Mouse (Mus musculus) layer of hippocampus, adult 9-10 months (tissue): Measurements from ENCODE around the gene Pfn3.

Experiments
- DNase-seq: peaks from one replicate; pipeline ENCODE4 v3.0.0; 2022; ENCODE audit warnings: low spot score

Gene Pfn3

DNA sequence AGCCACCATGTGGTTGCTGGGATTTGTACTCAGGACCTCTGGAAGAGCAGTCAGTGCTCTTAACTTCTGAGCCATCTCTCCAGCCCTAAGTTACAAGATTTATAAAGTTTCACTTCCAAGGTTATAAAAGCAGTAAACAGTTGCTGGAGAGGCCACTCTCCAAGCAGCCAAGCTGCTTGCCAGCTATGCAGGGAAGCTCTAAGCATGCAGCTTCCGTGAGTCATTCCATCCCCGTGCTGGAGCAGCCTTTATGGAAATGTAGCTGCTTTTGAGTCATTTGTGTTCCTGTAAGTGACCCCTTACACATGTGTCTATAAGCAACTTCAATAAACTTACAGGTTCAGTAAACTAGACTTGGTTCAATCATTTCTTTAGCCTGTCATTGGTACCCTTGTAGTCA, 15.5 kb upstream of the Pfn3 start:
- DNase-seq: no peak

DNA sequence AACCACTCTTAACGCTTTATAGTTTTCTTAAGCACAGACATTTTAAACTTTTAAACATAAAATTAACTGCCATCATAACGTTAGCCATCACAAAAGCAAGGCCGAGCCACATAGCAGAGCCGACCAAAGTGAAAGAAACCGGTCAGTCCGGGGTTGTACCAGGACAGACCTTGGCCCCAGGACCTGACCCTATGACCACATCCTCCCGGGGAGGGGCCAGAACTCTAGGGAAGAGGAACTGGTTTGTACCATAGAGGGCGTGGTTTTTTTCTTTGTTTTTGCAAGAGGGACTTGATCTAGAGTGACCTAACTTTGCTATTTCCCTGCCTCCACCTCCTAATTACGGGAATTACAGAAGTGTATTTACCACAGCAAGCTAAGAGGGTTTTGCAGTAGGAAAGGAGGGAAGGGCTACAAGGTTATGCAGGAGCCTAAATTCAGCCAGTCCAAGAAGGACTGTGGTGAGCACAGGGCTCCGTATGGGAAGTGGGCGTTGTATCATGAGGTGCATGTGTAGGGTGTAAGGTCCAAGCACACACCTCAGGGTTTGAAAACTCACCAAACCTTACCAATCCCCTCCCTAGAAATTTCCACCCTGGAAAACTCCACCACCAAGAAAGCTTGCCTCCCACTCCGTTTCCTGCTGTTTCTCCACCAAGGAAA, 14.3 kb upstream of the Pfn3 start:
- DNase-seq: no peak

DNA sequence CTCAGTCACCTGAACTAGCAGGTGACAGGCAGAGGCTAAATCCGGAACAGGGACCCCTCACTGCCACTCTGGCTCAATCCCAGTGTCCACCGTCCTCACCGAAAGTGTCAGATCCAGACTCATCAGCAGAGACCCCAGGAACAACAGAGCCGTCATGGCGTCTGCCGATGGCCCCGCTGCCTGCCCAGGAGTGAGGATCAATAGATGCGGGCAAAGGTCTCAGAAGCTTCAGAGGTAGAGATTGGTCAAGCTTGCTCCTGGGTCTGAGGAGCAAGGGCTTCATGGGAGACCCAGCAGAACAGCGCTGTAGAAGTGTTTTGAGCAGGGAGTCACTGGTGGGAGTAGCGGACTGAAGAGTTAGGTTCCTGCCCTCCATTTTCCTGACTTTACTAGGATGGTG, 11.6 kb upstream of the Pfn3 start, which contains the start of gene F12:
Gene F12, minus strand, starts transcription at position 181 of the 400 bp plus-strand sequence.
- DNase-seq: no peak

DNA sequence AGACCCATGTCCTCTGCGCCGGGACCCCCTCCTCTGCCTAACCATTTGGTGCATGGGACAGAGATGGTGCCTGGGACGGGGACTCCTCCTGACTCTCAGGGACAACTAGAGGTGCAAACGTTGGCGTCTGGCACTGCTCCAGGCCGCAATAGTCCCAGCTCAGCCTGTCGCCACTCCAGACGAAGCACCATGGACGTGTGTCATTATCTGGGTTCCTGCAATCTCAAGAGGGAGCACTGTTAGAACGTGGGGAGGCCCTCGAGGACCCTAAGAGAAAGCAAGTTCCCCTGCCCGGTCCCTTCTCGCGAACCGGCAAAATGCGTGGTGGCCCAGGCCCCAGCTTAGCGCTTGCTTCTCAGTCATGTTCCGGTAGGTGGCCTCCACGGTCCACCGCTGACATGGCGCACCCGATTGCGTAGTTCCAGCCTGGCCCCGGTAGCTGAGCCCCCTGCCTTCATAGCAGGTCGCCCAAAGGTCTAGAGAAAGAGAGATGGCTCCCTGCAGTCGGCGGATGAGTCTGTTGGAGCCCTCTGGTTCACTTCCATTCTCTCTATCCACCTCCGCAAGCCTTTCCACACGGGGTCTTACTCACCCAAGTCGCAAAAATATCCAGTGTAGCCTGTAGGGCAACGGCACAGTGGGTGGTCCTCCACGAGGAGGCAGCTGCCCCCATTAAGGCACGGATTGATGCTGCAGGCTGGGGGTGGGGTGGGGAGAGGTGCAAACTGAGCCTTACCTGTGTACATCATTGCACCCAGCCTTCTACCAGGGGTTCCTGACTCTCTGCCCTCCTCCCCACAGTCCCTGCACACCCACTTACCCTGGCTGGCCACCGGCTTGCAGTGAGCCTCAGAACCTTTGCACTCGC, 6.1 kb upstream of the Pfn3 start:
- peak; percentile 51 for DNase-seq

DNA sequence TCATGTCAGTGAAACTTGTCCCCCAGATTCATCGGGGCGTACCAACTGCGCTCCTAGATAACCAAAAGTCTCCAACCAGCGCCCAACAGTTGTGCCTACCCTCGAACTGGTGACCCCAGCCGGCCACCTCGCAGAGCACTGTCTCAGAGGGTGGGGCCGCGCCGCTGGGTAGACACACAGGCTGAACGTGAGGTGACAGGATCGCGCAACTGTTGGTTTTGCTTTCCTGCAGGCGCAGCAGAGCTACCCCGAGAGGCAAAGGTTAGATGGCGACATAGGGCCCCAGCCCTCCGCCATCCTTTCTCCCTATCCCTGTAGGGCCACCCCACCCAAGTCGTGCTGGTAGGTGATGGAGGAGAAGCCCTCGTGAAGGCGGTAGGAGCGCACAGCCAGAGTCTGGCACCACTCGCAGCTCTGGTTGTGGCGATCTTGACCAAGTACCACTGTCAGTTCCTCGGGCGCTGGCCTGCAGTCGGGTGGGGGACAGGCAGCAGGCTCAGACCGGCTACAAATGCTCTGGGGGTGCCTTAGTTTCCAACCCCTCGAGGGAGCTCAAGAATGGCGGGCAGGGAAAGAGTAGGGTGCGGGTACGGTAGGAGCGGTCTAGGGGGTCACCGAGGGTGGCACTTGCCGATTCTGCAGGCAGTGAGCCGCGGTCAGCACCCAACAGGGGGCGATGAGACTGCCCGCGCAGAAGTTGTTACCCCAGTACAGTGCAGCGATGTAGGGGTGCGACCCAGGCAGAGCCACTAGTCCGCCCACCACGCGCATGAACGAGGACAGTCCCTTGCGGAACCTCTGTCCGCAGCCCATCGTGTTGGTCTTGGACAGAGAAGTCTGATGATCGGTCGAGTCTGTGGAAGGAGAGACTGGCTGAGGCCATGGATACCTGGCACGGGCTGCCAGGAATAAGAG, 5.2 kb upstream of the Pfn3 start:
- no peak for DNase-seq

DNA sequence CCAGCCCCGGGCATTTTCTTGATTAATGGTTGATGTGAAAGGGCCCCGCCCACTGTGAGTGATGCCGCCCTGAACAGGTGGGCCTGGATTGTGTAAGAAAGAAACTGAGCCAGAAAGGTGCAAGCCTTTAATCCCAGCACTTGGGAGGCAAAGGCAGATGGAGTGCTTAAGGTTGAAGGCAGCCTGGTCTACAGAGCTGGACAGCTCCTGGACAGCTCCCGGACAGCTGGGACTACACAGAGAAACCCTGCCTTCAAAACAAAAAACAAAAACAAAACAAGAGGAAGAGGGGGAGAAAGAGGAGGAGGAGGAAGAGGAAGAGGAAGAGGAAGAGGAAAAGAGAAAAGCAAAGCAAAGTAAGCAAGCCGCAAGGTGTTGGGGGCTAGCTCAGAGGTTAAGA, 4.1 kb upstream of the Pfn3 start:
- DNase-seq: no peak

DNA sequence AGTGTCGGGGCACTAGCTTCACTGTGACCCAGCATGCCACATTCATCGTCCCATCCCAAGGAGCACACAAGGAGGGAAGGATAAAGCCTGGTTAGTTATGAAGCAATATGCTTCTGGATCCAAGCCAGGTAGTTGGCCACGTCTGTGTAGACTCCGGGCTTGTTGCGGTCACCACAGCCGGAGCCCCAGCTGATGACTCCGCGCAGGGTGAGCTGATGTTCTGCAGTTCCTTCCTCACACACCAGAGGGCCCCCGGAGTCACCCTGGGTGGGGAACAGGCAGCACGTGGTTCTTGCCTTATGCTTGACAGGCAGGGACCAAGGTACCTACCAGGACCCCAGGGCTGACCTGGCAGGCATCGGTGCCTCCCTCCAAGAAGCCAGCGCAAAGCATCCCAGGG, 3.0 kb upstream of the Pfn3 start:
- DNase-seq: peak; percentile 58

DNA sequence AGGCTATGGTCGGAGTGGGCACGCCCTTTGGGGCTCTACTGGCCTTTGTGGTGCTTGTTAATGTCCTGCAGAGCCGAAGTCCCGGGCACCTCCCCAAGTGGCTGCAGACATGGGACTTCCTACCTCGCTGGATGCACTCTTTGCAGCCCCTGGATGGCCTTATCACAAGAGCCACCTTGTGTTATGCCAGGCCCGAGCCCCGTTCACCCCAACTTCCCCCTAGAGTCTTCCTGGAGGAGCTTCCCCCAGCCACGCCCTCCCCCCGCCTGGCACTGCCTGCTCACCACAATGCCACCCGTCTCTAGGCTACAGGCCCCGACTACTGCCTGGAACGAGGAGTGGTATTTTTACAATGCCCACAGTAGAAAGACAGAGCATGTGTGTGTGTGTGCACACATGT, 1.7 kb downstream of the Pfn3 start:
- DNase-seq: no peak

DNA sequence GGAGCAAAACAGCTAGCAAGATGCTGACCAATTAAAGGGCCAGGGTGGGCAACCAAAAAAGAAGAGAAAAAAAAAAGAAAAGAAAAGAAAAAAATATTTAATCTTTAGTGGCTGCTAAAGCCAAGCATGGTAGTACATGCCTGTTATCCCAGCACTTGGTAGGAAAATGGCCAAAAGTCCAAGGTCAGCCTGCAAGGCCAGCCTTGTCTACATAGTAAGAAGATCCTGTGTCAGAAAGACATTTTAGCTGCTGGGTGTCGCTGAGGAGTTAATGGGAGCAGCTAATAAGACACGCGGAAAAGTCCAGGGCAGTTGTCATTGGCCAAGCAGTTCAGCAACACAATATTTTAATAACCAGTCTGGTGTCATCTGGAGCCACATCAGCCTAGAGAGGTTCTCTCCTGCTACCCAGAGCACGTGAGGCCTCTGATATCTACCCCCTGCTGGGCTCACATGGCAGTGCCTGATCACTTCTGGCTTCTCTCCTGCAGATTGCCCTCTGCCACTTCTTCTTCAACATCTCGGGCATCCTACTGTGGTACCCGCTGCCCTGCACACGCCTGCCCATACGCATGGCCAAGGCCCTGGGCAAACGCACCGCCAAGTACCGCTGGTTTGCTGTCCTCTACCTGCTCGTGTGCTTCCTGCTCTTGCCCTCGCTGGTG, 2.3 kb downstream of the Pfn3 start:
- DNase-seq: no peak

DNA sequence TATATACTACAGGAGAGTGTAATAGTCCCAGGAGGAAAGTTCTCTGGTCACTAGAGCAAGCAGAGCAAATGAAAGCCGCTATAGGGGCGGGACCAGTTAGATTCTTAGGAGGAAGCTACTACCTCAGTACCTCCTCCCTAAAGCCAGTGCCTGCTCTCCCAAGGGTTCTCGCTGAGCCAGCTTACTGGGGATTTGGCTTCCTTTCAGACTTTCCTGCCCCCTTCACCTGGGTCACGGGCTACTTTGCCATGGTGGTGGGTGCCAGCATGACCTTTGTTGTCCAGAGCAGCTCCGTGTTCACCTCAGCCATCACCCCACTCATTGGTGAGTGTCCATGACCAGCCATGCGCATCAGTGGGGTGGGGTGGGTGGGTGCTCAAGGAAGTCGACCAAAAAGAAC, 3.2 kb downstream of the Pfn3 start:
- no peak for DNase-seq

DNA sequence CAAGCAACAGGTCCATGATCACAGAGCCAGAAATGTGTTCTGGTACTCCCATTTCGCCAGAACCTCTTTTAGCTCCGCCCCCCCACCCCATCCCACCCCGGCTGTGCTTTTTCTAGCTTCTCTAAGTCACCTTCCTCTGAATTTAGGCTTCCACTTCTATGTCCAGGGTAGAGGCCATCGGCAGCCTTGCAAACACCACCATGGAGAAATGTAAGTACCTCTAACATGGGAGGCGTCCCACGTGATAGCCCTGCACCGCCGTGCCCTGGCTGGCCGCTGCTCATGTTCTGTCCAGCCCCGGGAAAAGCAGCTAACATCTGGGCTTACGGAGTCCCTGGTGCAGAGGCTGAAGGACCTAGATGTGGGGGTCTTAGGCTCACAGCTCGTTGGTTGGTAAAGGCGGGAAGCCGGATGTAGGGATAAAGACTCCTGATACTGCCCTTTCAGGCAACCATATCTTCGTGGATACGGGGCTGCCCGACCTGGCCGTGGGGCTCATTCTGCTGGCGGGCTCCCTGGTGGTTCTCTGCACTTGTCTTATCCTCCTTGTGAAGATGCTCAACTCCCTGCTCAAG, 6.4 kb downstream of the Pfn3 start:
- no peak for DNase-seq

DNA sequence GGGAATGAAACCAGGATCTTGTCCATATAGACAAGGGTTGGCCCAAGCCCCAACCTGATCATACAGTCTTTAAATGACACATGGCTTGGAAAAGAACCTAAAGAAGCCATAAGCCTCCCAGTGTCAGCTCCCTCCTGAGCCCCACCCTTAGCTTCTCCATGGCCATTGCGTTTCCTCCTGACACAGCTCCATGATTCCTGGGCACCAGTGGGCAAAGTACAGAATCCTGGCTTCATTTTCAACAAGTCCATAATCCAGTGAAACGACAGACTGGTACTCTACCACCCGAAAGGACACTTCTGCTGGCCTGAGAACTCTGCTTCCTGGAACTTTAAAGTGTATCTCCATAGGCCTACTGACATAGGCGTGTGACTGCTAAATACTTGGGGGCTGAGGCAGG, 7.7 kb downstream of the Pfn3 start:
- DNase-seq: no peak

DNA sequence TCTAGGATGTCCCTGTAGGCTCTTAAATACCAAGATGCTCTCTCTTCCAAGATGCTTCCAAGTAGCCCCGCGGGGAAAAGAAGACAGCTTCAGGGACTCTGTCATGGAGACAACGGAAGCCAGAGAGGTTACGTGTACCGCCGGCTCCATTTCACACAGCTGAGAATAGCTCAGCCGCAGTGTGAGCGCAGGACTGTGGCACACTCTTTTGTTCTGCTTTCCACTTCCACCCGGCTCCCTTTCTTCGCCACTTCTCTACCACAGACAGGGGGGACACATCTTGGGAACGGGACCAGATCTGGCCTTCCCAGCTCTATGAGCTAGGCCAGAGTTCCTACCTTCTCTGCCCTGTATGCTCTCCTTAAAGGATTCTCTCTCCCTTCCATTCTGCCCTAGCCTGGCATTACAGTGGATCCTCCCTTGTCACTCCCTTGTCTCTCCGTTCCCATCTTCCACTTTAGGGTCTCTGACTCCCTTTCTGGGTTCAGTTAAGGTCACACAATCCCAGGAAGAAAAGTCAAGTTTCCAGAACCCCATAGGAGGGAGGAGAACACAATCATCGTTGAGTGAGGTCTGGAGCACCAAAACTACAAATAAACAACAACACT, 9.1 kb downstream of the Pfn3 start:
- DNase-seq: no peak

DNA sequence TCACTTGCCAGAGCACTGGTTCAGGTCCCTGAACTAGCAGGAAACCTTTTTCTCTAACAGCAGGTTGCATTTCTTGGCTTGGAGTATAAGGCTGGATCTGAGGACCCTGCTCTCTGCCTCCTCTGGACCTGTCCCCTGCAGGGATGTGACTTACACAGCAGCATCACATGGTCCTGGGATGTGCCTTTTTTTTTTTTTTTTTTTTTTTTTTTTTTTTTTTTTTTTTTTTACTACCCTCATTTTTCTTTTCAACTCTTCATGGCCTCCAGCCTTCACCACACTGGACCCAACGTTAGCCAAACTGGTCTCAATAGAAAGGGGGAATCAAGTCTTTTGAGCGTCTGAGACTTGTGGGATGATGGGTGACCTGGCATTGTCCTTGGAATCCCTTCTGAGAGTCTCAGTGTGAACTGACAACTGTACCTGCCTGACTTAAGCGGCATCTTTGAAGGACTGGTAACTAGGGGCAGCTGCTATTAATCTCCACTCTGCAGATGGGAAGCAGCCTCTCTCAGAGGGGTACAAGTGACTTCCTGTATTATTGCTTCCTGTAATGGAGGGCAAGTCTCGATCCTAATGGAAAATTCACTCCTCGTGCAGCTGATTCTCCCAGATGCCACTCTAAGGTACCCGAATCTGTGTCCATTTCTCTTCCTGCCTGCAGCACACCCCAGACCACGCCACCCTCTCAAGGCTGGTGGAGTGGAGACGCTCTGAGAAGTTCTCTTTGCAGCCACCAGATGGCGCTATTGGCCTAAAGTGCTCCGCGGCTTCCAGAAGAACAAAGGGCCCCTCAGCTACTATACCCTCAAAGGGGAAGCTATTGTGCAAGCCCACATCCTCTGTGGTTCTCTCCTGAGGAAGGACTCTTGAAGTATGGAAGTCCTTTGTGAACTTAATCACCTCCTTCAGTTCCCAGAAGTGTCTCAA, 9.9 kb downstream of the Pfn3 start:
- peak; percentile 59 for DNase-seq

DNA sequence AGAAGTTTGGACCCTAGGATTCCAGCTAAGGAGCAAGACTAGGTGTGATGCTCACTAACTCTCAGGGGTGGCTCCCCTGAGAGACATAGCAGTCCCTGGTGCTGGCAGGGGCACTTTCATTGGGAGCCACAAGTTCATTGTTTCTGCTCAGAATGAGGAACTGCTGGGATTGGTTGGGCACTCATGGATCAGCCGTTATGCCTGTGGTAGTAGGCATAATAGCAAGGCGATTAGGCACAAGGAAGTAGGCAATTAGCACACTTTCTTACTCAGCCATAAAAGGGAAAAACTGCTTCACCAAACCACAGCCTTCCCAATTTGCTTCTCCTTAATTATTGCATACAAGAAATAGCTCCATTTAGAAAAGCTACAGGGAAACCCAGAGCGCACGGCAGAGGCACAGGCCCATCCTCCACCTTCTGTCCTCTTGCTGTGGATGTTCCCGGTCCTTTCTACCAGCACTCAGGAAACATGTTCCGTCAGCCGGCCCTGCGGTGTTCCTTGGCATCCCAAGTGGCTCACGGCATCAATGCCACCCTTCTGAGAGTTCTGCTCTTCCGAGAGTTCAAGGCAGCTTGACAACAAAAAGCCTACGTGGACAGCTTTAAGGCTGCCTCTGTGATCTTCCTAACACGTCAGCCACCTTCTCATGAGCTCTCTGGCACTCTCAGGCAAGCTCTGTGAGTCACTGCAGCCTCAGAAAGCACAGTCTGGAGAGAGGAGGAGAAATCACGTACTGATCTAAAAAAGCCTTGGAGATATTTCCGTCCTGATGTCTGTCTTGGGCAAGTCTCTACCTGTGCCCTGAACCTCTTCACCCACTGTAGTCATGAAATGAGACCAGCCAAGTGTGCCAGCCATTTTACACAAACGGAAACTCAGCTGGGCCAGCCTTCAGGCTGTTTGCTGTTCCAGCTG, 10.8 kb downstream of the Pfn3 start:
- DNase-seq: no peak

DNA sequence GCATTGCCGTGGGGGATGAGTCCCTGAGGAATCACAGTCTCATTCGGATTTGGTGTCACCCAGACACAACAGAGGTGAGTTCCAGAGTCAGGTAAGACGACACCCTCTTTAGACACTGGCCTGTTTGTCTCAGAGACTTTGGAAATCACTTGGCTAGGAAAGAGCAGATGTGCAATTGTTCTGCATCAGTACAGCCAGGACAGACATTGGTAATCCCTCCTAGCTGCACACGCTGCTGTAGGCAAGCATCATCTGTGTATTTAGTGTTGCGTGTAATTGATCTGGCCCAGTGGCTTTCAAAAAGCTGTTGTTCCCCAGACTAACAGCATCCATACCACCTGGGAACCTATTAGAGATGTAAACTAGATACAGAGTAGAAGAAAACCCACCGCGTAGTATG, 11.8 kb downstream of the Pfn3 start:
- no peak for DNase-seq

DNA sequence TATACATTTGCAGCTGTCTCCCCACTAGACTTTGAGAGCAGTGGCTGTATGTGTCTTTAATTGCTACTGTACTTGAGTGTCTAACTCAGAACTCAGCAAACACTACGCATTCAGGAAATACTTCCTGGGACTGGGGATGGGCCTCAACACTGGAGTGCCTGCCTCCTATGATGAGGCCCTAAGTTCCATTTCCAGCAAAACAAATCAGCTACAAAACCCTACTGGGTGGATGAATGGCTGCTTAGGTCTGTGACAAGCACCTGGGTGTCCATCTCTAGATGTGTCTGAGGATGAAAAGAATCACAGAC, 15.0 kb downstream of the Pfn3 start:
- no peak for DNase-seq

DNA sequence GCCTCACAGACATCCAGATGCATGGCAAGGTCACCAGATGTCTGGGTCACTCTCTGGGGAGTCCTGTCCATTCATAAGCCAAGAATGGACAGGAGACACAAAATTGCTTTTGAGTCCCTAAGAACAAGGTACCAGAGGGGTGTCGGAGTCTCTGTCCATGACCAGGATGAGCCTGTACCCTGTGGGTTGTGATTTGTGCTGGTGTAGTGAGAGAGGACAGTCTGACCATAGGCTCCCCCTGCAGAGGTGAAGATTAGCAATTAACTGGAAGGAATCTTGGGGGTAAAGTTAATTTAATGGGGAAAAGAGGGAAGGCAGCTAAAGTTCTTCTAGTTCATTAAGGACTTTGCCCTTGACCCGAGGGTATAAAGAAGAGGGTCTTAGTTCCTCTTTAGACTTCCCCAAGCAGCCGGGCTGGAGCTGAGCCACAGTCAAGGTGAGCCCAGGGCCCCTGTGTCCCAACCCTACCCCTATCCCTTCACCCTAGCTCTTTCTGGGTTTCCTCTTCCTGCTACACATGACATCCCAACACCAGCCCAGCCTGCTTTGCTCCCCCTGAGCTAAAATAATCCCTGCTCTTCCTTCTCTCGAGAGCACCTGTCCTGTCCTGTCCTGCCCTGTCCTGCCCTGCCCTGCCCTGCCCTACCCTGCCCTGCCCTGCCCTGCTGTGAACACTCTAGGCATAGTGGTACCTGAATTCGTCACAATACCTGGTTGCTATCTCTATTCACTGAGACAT, 15.6 kb downstream of the Pfn3 start:
- no peak for DNase-seq

DNA sequence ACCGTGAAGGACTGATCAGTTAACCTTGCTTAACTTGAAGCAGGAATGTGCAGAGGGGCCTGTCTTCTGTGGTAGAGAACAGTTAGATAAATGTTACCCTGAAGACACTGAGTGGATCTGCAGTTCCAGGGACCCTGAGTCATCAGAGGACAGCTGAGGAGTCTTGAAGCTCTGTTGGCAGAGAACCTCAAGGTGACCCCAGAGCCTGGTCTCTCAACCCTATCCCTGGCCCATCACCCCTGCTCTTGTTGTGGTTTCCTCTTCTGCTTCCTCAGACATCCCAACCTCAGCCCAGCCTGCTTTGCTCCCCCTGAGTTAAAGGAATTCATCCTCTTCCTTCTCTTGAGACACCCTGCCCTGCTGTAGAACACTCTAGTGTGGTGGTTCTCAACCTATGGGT, 16.9 kb downstream of the Pfn3 start, which contains the start of gene Slc34a1:
Gene Slc34a1, plus strand, starts transcription at position 100 of the 400 bp plus-strand sequence.
- no peak for DNase-seq
